Mouse (Mus musculus) left cerebral cortex, postnatal 10 days (tissue): Measurements from ENCODE around the gene Ube2d2b. TPM values are rescaled to one million over a fixed set of nuclear protein-coding genes. Genes with fewer than 3 reads are reported as not detected.

Source experiments
- DNase-seq, 2 experiments: peaks; one replicate each; pipeline ENCODE4 v3.0.0; 2021 to 2022; ENCODE audit warnings: low spot score in 2 of 2, mixed read lengths in 1 of 2; ENCODE audit errors: extremely low spot score in 1 of 2
- intact Hi-C: fragments of 180-260 bp; cut with DNase I; formaldehyde crosslinking; loops from one replicate; pipeline ENCODE4 v1.15.1; 2025
- total RNA-seq, 2 experiments: library from RNA; stranded (reverse); gene quantifications; 2 replicates each; pipeline ENCODE4 v1.2.3; 2021

Ube2d2b gene
- not detected for total RNA-seq

DNA sequence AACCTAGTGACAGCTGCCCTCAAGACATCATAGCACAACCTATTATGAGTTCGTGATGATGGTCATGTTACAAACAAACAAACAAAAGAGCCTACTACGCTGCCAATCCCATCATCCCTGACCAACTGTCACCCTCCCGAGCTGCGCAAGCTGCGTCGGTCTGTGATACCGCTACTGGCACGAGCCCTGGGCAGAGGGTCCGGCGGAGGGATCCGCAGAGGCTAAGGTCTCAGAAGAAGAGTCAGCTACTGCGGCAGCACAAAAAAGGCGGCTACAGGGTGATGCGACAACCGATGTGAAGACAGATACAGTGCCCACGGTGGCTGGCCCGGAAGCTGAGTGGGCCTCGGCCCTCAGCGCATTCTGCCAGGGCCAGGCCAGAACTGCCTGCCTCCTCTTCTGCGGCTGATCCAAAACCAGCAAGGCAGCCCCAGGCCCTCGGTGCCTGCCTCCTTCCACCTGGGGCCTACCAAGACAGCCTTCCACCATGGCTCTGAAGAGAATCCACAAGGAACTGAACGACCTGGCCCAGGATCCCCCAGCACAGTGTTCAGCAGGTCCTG is at the start of gene Ube2d2b:
Gene Ube2d2b, plus strand, starts transcription at position 102 of the 563 bp plus-strand sequence.
- intact Hi-C loops = no loop called here
- DNase-seq = no peak

DNA sequence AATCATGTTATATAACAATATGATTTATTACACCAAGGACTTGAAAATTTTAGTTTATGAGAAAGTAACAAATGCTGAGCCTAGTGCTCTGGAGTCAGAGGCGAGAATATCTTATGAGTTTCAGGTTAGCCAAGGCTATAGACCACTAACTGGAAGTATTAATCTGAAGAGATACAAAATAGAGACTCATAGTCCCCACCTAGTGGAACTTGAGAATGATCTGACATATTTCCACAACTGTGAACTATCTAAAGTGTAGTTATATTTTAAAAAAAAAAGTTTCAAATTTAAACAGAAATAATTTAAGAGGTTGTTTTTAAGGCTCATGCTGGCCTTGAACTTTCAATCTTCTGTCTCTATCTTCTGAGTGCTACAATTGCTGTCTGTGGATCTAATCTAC is 47.5 kb upstream of the Ube2d2b start:
- intact Hi-C loops = loop anchor here (10.0 kb wide), 1 partner anchor 168 kb away; no protein-coding TSS in a partner anchor
- DNase-seq = no peak

DNA sequence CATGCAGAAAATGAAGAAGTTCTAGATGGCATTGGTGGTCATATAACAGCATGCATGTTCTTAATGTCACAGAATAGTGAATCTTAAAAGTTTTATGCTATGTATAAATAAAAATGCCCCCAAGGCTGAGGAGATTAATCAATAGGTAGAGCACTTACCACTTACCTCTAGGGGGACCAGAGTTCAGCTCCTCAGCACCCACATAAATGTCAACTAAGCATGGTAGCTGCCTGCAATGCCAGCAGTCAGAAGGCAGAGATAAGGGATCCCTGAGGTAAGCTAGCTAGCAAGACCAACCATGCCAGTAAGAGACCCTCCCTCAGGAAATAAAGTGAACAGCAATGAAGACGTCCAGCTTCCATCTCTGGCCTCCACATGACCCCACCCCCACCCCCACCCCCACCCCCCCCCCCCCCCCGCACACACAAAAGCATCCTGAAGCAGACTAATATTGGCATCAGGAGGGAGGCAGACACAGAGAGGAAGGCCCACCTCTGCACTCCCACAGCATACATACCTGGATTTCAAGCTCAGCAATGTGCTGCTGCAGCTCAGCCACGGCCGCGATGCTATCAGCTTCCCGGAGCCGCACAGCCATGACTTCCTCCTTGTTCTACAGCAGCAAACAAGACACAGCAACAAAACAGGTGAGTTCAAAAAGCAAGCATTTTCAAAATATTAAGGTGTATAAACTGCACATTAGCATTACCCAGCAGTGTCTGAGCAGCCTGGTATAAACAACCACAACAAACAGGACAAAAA is 42.0 kb upstream of the Ube2d2b start:
- intact Hi-C loops = loop anchor here (10.0 kb wide), 1 partner anchor 173 kb away; no protein-coding TSS in a partner anchor
- DNase-seq = no peak

DNA sequence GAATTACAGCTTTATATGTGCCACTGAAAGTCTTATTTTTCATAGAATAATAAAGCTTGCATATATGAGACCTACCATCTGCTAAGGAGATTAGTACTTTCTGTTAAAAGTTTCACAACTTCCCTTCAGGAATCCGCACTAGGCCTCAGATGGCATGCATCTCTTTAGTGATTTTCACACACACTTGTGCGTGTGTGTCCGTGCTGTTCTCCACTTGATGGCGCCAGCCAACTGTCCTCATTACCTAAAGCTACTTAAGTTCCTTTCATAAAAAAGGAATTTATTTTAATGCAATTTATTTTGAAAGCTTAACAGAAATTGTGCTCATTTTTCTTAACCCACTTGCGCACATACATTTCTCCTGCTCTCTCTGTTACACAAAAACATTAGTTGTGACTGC is 40.4 kb upstream of the Ube2d2b start:
- intact Hi-C loops = loop anchor here (10.0 kb wide), 1 partner anchor 175 kb away; no protein-coding TSS in a partner anchor
- DNase-seq = no peak

DNA sequence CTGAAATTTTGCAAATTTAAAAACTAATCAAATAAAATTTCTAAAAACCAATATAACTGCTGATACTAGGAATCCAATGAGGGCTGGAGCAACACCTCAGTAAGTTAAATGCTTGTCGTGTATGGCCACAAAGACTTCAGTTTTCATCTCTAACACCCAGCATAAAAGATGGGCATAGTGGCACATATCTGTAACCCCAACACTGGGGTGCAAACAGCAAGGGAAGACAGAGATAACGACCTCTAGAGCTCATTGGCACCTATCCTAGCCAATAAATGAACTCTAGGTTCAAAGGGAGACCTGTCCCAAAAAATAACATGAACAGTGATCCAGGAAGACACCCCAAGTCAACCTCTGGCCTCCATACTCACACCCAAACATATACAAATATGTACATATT is 37.9 kb upstream of the Ube2d2b start:
- intact Hi-C loops = no loop called here

DNA sequence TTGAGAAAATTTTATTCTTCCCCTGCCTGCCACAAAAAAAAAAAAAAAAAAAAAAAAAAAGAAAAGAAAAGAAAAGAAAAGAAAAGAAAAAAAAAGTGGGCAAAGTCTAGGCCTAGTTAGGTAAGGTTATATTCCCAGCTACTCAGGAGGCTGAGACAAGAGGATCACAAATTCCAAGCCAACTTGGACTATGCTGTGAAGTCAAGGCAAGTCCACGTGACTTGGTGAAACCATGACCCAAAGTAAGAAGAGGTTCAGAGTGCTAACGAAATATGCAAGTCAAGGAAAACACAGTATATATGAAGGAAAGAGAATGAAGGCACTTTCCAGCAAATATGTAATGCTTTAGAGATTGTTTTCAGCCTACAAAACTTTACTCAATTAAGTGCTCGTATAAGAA is 37.4 kb upstream of the Ube2d2b start:
- DNase-seq = no peak
- intact Hi-C loops = no loop called here

More for the DNA sequence above, 37.9 kb upstream of the Ube2d2b start:
- no peak for DNase-seq

DNA sequence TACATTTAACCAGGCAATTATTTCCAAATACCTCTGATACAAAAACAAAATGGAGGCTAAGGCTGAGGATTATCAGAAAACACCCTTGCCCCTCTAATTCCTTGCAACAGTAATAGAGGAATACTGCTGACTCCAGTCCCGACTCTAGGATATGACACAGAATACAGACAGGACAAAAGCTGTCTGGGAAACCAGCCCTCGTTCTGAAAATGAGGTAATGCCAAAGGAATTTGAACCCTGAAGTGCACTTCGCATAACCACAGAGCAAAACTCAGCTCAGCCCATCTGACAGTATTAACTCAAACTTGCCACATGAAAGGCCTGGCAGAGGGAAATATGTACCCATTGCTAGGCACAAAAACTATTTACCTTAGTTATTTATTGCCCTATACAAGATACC is 36.6 kb upstream of the Ube2d2b start:
- no peak for DNase-seq
- intact Hi-C loops = no loop called here

DNA sequence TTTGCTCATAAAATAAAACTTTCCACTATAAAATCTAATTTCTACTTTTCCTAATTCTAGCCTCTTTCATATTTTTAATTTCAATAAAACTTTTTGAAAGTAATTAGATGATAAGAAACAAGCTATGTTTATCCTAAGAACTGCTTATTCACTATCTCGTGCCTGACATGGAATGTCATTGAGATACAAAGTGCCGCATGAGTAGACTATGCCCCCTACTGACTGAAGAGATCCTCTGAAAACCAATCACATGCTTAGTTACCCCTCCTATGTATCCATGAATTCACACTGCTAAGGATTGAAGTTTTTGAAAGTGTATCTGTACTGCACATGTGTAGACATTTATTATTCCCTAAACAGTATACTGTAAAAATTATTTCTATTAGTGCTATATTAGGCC is 36.0 kb upstream of the Ube2d2b start:
- DNase-seq = no peak

DNA sequence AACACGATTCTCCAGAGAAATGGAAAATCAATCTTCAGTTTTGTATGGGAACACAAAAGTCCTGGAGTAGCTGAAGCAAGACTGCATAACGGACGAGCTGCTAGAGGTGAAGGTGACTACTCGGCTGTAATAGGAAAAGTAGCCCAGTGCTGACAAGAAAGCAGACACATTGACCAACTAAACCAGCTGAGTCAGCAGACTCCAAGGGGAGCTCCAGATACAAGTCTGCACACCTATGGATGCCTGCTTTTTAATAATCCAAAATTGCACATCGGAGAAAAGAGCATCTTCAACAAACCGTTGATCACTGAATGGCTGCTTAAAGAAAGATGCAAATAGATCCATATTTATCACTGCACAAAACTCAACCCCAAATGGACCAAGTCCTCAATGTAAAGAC is 31.6 kb upstream of the Ube2d2b start:
- intact Hi-C loops = no loop called here

More for the DNA sequence above, 36.0 kb upstream of the Ube2d2b start:
- intact Hi-C loops = no loop called here

DNA sequence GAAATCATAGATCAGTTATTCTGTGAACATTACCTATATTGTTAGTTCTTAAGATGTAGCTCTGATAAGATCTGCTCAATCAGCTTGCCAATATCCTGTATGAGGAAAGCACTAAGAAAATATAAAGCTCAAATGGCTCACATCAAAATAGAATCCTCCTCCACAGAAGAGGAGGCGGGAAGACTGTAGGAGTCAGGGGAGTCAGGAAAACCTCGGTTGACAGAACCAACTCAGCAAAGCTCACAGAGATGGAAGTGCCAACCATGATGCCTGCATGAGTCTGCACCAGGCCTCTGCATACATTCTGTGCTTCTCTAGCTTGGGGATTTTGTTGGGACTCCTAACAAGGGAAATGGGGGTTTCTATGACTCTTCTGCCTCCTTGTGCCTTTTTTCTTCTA is 28.7 kb upstream of the Ube2d2b start:
- intact Hi-C loops = no loop called here
- DNase-seq = no peak

More for the DNA sequence above, 31.6 kb upstream of the Ube2d2b start:
- DNase-seq = no peak

DNA sequence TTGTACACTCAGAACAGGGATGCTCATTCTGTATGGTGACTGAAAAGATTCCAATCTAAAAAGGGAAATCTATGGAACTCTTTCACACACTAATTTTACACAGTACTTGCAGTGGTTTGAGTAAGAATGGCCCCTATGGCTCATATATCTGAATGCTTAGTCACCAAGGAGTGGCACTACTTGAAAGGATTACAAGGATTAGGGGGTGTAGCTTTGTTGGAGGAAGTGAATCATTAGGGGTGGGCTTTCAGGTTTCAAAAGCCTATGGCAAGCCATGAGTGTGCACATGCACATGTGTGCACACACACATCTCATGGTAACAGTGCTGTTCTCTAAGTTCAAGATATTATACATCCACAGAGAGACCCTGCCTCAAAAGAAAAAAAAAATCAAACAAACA is 27.3 kb upstream of the Ube2d2b start:
- DNase-seq = no peak
- intact Hi-C loops = no loop called here

DNA sequence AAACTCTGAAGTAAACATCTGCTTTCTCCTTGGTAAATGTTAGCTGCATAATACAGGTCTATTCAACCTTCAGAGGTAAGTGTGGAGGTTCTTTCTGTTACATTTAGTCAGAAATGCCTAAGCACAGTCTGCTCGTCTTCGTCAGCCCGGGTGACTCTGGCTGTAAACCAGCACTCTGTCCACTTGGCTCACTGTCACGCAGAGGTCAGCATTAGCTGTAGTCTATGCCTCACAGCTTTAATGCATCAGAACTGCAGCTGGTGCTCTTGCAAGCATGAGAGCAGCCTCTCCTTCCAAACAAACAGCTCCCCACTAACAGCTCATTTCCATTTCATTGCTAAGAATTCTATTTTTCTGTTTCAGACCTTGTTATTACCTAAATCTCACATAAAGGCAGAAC is 22.4 kb upstream of the Ube2d2b start:
- no peak for DNase-seq

DNA sequence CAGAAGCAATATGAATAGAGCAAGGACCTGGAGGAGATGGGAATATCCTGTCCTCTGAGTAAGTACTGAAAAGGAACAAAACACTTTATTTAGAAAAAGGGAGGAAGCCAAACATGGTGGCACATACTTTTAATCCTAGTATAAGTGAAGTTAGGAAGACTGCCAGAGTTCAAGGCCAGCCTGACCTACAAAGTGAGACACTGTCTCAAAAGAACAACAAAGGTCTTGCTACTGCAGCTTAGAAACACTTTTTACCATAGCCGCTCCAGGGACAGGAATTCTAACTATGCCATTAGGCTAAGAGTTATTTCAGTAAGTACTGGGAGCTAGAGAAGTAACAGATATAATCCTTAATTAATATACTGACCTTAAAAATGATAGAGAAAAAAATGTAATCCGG is 15.2 kb upstream of the Ube2d2b start:
- no peak for DNase-seq
- intact Hi-C loops = no loop called here

More for the DNA sequence above, 22.4 kb upstream of the Ube2d2b start:
- intact Hi-C loops = no loop called here

DNA sequence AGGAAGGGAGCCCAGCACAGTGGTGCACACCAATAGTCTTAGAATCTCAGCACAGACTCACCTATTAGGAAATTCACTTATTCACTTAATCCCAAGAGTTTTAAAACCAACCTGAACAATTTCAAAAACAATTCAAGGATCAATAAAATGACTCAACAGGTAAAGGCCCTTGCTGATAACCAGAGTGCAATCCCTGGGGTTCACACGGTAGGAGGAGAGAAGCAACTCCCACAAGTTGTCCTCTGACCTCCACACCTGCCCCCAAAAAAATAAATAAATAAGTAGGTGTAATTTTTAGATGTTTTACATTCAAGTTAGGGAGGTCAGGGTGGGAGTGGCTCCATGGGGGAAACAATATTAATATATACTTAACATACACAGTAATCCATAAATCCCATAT is 7.4 kb upstream of the Ube2d2b start:
- intact Hi-C loops = no loop called here
- DNase-seq = no peak

DNA sequence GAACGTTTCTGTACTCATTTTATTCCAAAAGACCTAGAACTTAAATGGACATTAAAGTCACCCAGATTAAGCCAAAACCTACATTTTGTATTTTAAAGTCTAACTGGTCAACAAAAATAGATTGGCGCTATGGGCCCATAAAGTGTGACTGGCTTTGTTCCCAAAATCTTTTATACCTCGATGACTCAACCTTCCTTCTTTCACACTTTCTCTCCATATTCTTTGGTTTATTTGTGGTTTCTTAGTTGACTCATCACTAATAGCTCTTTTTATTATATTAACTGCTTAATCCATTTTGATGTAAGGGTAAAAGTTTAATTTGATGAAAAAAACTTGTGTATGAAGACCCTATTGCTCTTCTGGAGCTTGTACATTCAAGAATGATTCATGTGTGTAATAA is 1.5 kb downstream of the Ube2d2b start:
- intact Hi-C loops = no loop called here
- DNase-seq = no peak

DNA sequence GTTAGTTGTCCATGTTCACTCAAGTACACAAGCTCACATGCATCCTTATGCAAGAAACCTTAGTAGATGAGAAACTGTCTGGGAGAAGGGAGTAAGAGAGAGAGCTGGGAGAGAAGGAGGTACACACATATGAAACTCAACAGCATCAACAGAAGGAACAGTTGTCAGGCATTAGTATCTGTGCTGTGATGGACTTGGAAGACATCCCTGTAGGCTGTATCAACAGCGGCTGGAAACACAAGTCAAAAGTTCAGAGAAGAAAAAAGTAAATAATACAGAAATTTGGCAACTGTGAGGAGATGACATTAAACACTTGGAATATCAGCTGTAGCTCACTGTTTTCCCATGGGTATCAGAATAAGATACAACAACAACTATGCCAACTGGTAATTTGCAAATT is 4.4 kb downstream of the Ube2d2b start:
- no peak for DNase-seq
- intact Hi-C loops = no loop called here

DNA sequence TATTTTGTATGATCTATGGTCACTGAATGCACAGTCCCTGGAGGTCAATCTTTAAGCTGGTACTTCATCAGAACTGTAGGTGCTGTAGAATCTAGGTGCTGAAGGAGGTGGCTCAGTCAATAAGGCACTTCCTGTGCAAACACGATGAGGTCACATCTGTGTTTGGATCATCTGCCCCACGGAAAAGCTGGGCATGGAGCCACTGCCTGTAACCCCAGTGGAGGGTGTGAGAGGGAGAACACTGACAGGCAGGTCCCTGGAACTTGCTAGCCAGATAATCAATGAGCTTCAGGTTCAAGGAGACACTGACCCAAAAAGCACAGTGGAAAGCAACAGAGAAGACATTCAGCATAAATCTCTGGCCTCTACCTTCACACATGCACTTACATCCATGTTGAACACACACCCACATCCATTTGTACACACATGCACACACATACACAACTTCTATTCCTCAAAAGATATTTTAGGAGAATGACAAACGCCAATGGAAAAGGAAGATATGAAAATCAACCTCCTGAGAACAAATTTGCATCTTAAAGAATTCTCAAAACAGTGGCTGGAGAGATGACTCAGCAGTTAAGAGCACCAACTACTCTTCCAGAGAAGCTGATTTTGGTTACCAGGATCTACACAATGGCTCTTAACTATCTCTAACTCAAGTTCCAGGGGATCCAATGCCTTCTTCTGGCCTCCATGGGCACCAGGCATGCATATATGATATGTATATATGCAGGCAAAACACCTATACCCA is 9.2 kb downstream of the Ube2d2b start:
- intact Hi-C loops = no loop called here
- DNase-seq = no peak

DNA sequence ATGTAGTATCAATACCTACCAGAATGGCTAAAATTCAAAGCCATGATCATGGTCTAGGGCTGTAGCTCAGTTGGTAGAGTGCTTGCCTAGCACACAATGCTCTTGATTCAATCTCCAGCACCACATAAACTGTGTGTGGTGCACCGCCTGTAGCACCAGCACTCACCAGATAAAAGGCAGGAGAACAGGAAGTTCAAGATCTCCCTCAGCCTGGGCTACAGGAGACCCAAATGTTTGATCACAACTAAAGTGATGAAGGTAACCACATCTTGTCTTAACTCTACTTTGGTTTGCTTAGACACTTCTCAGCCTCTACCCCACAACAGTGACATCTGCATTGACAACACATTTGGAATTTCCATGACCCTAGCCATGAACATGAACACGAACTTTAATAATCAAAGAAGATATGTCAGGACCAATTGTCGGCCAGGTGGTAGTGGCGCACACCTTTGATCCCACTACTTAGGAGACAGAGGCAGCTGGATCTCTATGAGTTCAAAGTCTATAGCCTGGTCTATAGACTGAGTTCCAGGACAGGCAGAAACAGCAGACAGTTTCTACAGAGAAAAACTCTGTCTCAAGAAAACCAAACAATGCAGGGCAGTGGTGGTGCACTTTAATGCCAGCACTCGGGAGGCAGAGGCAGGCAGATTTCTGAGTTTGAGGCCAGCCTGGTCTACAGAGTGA is 10.8 kb downstream of the Ube2d2b start:
- DNase-seq = no peak
- intact Hi-C loops = no loop called here

DNA sequence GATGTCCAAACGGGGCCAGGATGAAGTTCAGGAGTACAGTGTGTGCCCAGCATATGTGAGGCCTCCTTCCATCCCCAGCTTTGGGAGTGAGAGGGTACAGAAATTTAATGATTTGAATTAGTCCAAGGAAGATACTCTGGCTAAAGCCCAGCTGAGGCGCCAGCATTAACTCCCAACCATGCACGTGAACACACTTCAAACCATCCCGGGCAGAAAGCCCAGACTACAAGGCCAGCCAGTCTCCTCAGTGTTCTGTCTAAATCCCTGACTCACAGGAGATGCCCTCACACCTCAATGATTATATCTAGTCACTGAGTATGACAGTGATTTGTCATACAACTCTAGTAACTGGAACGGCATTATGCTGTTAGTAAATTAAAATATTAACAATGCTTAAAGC is 17.4 kb downstream of the Ube2d2b start:
- intact Hi-C loops = no loop called here
- DNase-seq = peak in 1 of 2 experiments; percentile 45
